Mouse (Mus musculus): ENCODE results near the gene Nkx2-5.

Nkx2-5 gene

GRCm38 (mm10) chr17:26836786-26837545 lies 7.8 kb downstream of the Nkx2-5 start:
- DNase-seq (ENCODE audit: low spot score) = no peak

GRCm38 (mm10) chr17:26836377-26836776 lies 8.4 kb downstream of the Nkx2-5 start:
- DNase-seq (ENCODE audit: low spot score) = no peak

- no peak for DNase-seq (ENCODE audit: low spot score)
Measured at GRCm38 (mm10) chr17:26835956-26836355, 8.9 kb downstream of the Nkx2-5 start.

- DNase-seq (ENCODE audit: low spot score) = no peak
Measured at GRCm38 (mm10) chr17:26834966-26835755, 9.6 kb downstream of the Nkx2-5 start.

- DNase-seq (ENCODE audit: low spot score) = no peak
Measured at GRCm38 (mm10) chr17:26834302-26834965, 10.4 kb downstream of the Nkx2-5 start.

GRCm38 (mm10) chr17:26833806-26834205 lies 11.0 kb downstream of the Nkx2-5 start:
- DNase-seq (ENCODE audit: low spot score) = no peak

GRCm38 (mm10) chr17:26826131-26826530 lies 18.7 kb downstream of the Nkx2-5 start:
- DNase-seq (ENCODE audit: low spot score) = no peak

- DNase-seq (ENCODE audit: low spot score) = no peak
Measured at GRCm38 (mm10) chr17:26817776-26818175, 27.0 kb downstream of the Nkx2-5 start.

GRCm38 (mm10) chr17:26816810-26817209 lies 28.0 kb downstream of the Nkx2-5 start:
- DNase-seq (ENCODE audit: low spot score) = no peak

- DNase-seq (ENCODE audit: low spot score) = no peak
Measured at GRCm38 (mm10) chr17:26813497-26813896, 31.3 kb downstream of the Nkx2-5 start.

GRCm38 (mm10) chr17:26812607-26813006 lies 32.2 kb downstream of the Nkx2-5 start:
- DNase-seq (ENCODE audit: low spot score) = no peak

- DNase-seq (ENCODE audit: low spot score) = no peak
Measured at GRCm38 (mm10) chr17:26802886-26803285, 41.9 kb downstream of the Nkx2-5 start.

- no peak for DNase-seq (ENCODE audit: low spot score)
Measured at GRCm38 (mm10) chr17:26797379-26798128, 47.3 kb downstream of the Nkx2-5 start.

GRCm38 (mm10) chr17:26795386-26795785 lies 49.4 kb downstream of the Nkx2-5 start:
- DNase-seq (ENCODE audit: low spot score) = no peak

- peak; percentile 22 for DNase-seq (ENCODE audit: low spot score)
Measured at GRCm38 (mm10) chr17:26794744-26795143, 50.1 kb downstream of the Nkx2-5 start.

- no peak for DNase-seq (ENCODE audit: low spot score)
Measured at GRCm38 (mm10) chr17:26793068-26793765, 51.6 kb downstream of the Nkx2-5 start.

- no peak for DNase-seq (ENCODE audit: low spot score)
Measured at GRCm38 (mm10) chr17:26792096-26792495, 52.7 kb downstream of the Nkx2-5 start.

- no peak for DNase-seq (ENCODE audit: low spot score)
Measured at GRCm38 (mm10) chr17:26791580-26791979, 53.2 kb downstream of the Nkx2-5 start.

GRCm38 (mm10) chr17:26790269-26791214 lies 54.3 kb downstream of the Nkx2-5 start:
- DNase-seq (ENCODE audit: low spot score) = peak; percentile 15

All from spleen, adult 12 weeks (tissue).